Mouse (Mus musculus) erythroblast, adult 5-6 weeks (primary cell): ENCODE results near the gene Peli2. TPM values are rescaled to one million over a fixed set of nuclear protein-coding genes. Genes with fewer than 3 reads are reported as not detected.

Experiments
- ATAC-seq: replicated peaks from 2 replicates; pipeline ENCODE4 v1.8.0; 2016; ENCODE audit warnings: moderate number of reproducible peaks, mild to moderate bottlenecking, moderate TSS enrichment, inconsistent platforms; ENCODE audit not compliant: poor library complexity, low FRiP score, severe bottlenecking
- total RNA-seq, 2 experiments: library from RNA; stranded (forward) in 1 of 2; stranded (reverse) in 1 of 2; fragments of 150-400 nt in 1 of 2; fragments of 200-764, 138-1000 nt in 1 of 2; gene quantifications; 2 replicates each; pipeline versions ENCODE4 v1.2.3 to v1.2.4; 2015 to 2017; ENCODE audit warnings: low replicate concordance in 2 of 2

Gene Peli2
- total RNA-seq, 2 experiments from 2014 or later: 2.1 to 2.5 TPM

- ATAC-seq: no peak
These were observed 54.5 kb downstream of the Peli2 start for GRCm38 (mm10) chr14:48175115-48175514.

- no peak for ATAC-seq
These were observed 57.8 kb downstream of the Peli2 start for GRCm38 (mm10) chr14:48178304-48178995.

- no peak for ATAC-seq
These were observed 58.4 kb downstream of the Peli2 start for GRCm38 (mm10) chr14:48179021-48179420.

- no peak for ATAC-seq
These were observed 65.7 kb downstream of the Peli2 start for GRCm38 (mm10) chr14:48186302-48186701.

GRCm38 (mm10) chr14:48187100-48187499 lies 66.5 kb downstream of the Peli2 start:
- ATAC-seq: no peak

- no peak for ATAC-seq
These were observed 68.7 kb downstream of the Peli2 start for GRCm38 (mm10) chr14:48189330-48189729.

- no peak for ATAC-seq
These were observed 70.3 kb downstream of the Peli2 start for GRCm38 (mm10) chr14:48190946-48191345.

GRCm38 (mm10) chr14:48191925-48192324 lies 71.3 kb downstream of the Peli2 start:
- ATAC-seq: no peak

GRCm38 (mm10) chr14:48196804-48197203 lies 76.2 kb downstream of the Peli2 start:
- ATAC-seq: no peak

- ATAC-seq: no peak
These were observed 76.7 kb downstream of the Peli2 start for GRCm38 (mm10) chr14:48197287-48197686.

- ATAC-seq: no peak
These were observed 77.7 kb downstream of the Peli2 start for GRCm38 (mm10) chr14:48198190-48198954.

GRCm38 (mm10) chr14:48198957-48199356 lies 78.3 kb downstream of the Peli2 start:
- no peak for ATAC-seq

- no peak for ATAC-seq
These were observed 78.9 kb downstream of the Peli2 start for GRCm38 (mm10) chr14:48199506-48199905.

GRCm38 (mm10) chr14:48200291-48200690 lies 79.7 kb downstream of the Peli2 start:
- no peak for ATAC-seq

- ATAC-seq: no peak
These were observed 80.2 kb downstream of the Peli2 start for GRCm38 (mm10) chr14:48200788-48201187.

GRCm38 (mm10) chr14:48201403-48201802 lies 80.8 kb downstream of the Peli2 start:
- ATAC-seq: no peak

- no peak for ATAC-seq
These were observed 81.7 kb downstream of the Peli2 start for GRCm38 (mm10) chr14:48202096-48203036.

GRCm38 (mm10) chr14:48205044-48205443 lies 84.4 kb downstream of the Peli2 start:
- ATAC-seq: no peak

- no peak for ATAC-seq
These were observed 85.0 kb downstream of the Peli2 start for GRCm38 (mm10) chr14:48205635-48206034.

- no peak for ATAC-seq
These were observed 86.5 kb downstream of the Peli2 start for GRCm38 (mm10) chr14:48207119-48207518.
